Mouse (Mus musculus): ENCODE results near the gene Trim41.

The Trim41 gene

GRCm38 (mm10) chr11:48816281-48816781, 822 bp downstream of the Trim41 start:
- DNase-seq (ENCODE audit: low read depth, low spot score) = peak; percentile 63

- no peak for DNase-seq (ENCODE audit: low read depth, low spot score)
Observed at GRCm38 (mm10) chr11:48815851-48816250, 1.3 kb downstream of the Trim41 start.

- DNase-seq (ENCODE audit: low read depth, low spot score) = no peak
Observed at GRCm38 (mm10) chr11:48813782-48814181, 3.4 kb downstream of the Trim41 start.

DNA sequence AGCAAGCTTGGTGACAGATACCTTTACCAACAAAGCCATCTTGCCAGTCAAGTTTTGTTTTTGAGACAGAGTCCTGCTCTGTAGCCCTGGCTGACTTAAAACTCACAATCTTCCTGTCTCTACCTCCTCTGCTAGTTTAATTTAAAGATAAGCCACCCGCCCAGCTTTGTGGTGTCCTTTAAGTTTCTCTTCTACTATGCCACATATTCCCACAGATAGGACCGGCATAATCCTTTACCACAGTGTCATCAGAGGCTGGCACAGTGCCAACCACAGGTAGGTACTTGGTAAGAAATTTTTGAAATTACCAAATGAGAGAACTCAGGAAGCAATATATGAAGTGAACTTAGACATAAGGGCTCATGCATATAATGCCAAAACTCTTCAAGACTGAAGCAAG, 7.0 kb downstream of the Trim41 start:
- no peak for DNase-seq (ENCODE audit: low read depth, low spot score)

- no peak for DNase-seq (ENCODE audit: low read depth, low spot score)
Observed at GRCm38 (mm10) chr11:48809434-48809830, 7.7 kb downstream of the Trim41 start.

DNA sequence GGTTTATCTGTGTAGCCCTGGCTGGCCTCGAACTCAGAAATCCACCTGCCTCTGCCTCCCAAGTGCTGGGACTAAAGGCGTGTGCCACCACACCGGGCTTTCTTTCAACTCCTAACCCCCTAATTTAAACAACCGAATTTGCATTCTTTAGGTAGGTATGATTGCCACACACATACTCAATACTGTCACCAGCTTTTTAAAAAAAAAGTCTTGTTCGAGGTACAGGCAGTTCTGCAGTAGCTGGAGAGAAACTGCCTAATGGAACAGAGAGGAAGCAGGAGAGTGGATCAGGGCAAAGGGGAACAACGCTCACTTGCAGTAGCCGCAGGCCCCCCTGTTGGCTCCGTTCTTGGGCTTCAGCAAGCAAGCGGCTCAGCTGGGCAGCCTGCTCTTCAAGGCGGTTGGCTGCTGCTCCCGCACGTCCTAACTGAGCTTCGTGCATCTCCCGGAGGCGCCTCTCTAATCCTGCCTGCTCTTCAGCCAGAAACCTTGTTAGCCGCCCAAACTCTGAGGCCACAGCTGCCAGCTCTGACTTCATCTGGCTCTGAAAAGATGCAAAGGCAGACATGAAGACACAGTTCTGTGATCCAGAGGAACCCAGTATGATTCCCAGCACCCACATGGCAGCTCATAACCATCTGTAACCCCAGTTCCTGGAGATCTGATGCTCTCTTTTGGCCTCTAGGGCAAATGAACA, 8.3 kb downstream of the Trim41 start:
- DNase-seq (ENCODE audit: low read depth, low spot score) = no peak

GRCm38 (mm10) chr11:48808304-48808646, 8.9 kb downstream of the Trim41 start:
- DNase-seq (ENCODE audit: low read depth, low spot score) = no peak

DNA sequence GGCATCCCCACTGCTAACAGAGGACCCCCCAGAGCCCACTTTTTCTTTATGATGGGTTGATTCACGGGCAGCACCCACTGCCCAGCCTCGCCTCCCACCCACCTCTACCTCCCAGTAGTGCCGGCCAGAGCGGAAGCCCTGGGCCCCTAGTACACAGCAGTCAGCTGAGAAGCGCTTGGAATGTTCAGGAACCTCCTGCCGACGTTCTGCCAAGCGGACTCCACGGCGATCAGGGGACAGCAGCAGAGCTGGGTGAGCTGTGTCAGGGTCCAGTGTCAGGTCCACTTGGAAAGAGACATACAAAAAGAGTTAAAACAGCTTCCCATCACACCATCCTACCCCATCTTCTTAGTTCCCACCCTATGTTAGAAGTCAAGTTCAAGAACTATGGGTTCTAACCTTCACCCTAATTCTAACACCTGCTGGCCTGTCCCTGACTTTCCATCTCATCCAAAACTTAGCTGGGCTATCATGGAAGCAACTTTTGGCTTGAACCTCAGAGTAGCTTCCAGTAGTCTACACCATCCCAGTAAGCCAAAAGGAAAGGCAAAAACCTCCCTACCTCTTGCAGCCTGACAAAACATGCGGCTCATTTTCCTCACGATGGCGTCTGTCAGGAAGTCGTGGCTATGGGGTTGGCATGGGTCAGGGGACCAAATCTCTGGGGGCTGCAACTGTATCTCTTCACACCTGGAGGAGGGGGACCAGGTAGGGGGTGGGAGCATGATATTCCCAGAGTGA, 9.4 kb downstream of the Trim41 start:
- DNase-seq (ENCODE audit: low read depth, low spot score) = no peak

- no peak for DNase-seq (ENCODE audit: low read depth, low spot score)
Observed at GRCm38 (mm10) chr11:48806856-48807562, 10.1 kb downstream of the Trim41 start.

DNA sequence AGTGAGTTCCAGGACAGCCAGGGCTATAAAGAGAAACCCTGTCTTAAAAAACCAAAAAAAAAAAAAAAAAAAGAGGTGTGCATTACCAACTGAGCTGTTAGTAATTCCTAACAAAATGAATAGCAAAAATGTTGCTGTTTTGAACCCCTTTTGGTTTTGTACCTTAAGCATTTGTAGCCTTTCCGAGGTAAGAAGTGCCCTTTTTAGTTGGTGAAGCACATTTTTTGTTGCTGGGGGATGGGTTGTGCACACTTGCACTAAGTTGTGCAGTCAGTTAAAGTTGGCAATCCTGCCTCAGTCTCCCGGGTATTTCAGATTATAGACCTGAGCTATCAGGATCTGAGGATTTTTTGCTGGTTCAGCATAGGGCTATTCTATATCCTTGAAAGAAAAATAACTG, 12.2 kb downstream of the Trim41 start:
- DNase-seq (ENCODE audit: low read depth, low spot score) = no peak

DNA sequence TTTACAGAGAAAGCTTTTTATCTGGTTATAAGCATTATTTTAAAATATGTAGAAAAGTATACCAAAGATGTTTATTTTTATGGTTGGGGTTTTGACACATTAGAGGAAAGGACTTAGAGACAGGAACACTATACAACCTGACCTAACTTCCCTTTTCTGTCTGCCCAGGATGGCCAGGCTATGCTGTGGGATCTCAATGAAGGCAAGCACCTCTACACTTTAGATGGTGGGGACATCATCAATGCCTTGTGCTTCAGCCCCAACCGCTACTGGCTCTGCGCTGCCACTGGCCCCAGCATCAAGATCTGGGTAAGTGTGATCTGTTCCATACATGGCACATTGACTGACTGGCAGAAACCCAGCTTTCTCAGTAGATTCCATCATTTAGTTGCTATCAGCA, 13.2 kb downstream of the Trim41 start:
- DNase-seq (ENCODE audit: low read depth, low spot score) = no peak

- no peak for DNase-seq (ENCODE audit: low read depth, low spot score)
Observed at GRCm38 (mm10) chr11:48801831-48802772, 15.1 kb downstream of the Trim41 start.

DNA sequence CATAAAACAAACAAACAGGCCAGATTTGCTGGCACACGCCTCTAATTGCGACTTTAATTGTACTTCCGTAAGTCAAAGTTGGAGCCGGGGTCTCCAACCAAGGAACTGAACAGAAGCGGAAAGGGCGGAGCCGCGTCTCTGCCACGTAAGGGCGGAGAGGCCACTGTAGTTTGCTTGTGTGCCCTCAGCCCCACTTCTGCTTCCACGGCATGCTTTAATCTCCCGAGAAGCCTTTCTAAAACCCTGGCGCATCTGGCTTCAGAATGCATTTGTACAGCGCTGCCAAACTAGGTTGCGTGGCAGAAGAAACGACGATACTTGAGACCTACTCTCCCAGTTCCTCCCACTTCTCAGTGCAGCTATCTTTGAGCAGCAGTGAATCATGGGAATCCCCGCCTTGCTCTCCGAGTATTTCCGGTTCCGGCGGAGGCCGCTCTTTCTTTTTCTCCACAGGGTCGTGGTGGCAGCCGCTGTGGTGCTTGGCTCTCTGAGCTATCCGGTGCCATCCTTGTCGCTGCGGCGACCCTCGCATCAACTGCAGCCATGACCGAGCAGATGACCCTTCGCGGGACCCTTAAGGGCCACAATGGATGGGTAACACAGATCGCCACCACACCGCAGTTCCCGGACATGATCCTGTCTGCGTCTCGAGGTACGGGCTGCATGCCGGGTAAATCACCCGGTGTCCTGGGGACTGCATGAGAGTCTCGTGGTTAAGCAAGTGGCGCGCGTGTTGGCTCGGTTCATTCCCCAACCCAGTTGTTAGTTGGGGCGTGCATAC, 17.0 kb downstream of the Trim41 start, which contains the start of gene Rack1:
Gene Rack1, plus strand, starts transcription at position 412 of the 781 bp plus-strand sequence.
- peak; percentile 92 for DNase-seq (ENCODE audit: low read depth, low spot score)

DNA sequence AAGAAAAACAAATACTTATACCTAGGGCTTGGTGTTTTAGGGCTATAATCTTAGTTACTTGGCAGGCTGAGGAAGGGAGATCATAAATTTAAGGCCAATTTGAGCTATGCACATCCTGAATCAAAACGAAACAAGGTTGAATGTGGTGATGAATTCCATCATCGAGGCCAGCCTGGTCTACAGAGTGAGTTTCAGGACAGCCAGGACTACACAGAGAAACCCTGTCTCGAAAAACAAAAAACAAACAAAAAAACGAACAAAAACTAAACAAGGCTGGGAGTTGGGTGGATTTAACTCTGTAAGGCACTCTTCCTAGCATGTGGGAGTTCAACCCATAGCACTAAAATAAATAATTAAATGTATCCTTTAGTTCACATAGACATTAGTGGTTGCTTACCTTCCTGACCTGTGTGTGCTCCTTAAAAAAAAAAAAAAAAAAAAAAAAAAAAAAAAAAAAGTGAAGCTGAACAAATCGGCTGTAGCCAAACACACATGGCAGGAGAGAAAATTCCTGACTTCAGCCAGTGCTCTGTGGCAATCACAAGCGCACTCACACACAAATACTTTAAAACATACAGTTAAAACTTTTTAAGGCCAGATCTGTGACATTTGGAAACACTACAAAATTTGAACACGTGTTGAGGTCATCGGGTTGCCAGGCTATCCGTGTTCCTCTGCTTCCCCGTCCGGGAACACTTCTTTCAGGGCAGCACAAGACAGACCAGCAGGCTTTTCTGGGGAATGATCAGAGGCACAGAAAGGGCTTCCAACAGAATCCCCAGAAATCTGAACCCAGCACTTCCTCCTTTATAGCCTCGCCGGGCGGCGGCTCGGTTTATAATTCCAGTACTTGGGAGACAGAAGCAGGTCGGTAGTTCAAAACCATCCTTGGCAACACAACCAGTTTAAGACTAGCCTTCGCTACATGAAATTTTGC, 17.9 kb downstream of the Trim41 start:
- DNase-seq (ENCODE audit: low read depth, low spot score) = no peak

- DNase-seq (ENCODE audit: low read depth, low spot score) = no peak
Observed at GRCm38 (mm10) chr11:48798308-48798707, 18.8 kb downstream of the Trim41 start.

DNA sequence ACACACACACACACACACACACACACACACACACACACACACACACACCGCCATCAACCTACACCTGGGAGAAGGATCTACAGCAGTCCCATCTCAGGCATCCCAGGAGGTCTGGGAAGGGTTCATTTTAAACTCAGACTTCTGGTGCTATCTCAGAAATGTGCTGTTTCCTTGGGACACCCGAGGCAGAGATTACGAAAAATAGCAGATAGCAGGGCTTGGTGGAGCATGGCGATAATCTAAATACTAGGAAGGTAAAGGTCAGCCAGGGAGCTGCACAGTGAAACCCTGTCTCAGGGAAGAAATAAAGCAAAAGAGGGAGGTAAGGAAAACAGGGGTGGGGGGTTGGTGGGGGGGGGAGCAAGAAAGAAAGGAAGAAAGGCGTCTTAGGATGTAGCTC, 19.9 kb downstream of the Trim41 start:
- DNase-seq (ENCODE audit: low read depth, low spot score) = no peak

DNA sequence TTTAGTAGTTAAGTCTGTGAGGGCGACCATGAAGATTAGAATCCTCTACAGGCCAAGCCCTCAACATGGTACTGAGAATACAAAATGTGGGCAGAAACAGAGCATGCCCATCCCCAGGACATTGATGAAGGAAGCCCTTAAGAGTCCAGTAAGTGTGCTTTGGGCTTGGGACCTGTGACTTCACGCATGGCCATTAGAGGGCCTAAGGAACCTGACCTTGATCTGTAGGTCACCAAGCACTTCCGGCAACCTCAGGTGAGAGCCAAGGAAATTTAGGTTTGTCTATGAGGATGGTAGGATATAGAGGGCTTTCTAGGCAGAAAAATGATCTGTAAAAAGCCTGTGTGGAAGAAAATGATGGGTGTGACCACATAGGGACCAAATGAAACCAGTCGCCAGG, 20.9 kb downstream of the Trim41 start:
- no peak for DNase-seq (ENCODE audit: low read depth, low spot score)

GRCm38 (mm10) chr11:48795221-48795620, 21.9 kb downstream of the Trim41 start:
- DNase-seq (ENCODE audit: low read depth, low spot score) = no peak

DNA sequence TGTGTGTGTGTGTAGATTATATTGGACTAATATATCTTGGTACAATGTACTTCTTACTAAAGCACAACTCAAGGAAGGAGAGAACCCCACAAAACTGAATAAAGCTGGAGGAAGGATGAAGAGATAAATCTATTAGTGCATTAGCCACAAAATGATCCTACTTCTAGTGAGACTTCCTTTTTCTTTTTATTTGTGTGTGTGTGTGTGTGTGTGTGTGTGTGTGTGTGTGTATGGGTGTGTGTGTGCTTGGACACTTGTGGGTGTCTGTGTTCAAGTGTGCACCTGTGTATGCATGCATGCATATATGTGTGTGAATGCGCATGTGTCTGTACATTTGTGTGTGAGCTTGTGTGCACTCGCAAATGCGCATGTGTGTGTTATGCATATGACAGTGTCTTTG, 24.0 kb downstream of the Trim41 start:
- no peak for DNase-seq (ENCODE audit: low read depth, low spot score)
